Mouse (Mus musculus): ENCODE results near the gene Hoxd11.

The Hoxd11 gene

DNA sequence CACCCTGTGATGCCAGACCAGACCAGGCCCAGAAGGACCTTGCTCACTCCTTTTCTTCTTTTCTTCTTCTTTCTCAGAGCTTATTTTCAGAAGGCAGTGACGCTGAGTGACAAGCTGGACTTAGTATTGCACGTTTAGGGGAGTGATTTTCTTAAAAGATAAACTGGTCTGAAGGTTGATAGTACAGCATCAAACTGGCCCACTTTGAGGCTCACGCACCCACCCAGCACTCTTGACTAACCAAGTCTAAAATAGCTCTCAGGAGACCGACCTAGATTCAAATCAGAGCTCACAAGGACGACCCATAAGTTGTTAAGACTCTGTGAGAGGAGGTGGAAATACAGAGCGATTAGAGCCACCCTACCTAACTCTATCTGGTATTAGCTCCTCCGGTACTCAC is 12.9 kb upstream of the Hoxd11 start:
- DNase-seq (ENCODE audit: low spot score) = no peak

DNA sequence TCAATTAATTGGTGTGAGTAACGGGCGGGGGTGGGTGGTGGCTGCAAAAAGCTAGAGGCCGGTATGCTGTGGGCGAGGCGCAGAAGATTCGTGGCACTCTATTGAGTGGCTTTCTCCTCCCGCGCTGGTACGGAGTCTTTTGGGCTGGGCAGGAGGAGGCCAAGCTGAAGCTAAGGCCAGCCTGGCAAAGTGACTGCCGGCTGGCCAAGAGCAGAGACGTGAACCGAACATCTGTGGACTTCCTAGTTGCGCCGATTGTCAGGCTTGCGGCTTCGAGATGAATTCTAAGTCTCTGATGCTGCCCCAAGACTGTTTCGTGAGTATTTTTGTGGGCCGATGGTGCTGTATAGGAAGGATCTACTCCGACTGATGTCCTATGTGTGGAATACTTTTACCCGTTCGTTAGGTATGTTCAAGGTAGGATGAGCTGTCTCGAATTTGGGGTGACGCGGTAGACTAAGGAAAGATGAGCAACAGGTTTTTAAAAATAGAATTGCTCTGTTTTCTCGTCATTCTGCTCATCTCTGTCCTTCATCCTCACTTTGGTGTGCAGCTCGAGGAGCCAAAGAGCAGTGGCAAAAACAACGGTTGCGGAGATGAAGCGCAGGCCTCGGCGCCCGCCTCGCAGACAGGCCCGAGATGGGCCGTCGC is 12.0 kb upstream of the Hoxd11 start:
- DNase-seq (ENCODE audit: low spot score) = no peak

DNA sequence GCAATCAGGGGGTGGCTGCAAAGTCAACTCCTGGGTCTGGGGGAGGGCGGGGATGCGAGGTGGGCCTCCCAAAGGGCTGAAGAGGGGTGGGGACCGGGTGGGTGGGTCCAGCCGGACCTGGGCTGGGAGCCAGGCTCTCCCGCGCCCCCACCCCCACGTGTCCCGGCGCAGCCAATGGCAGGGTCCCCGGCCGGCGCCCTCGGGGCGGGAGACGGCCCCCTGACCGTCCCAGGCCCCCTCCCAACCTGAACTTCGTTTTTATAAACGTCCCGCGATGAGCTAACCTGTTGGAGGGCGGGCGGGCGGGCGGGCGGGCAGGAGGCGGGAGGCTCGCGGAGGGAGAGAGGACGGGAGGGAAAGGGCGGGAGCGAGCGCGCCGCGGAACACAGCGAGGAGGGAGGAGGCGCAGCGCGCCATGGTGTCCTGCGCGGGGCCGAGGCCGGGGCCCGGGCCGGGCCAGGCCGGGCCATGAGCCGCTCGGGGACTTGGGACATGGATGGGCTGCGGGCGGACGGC is 11.5 kb upstream of the Hoxd11 start, which contains the start of gene Hoxd13:
TSS of gene Hoxd13 (plus strand) at position 469 of the 516 bp plus-strand sequence.
- no peak for DNase-seq (ENCODE audit: low spot score)

DNA sequence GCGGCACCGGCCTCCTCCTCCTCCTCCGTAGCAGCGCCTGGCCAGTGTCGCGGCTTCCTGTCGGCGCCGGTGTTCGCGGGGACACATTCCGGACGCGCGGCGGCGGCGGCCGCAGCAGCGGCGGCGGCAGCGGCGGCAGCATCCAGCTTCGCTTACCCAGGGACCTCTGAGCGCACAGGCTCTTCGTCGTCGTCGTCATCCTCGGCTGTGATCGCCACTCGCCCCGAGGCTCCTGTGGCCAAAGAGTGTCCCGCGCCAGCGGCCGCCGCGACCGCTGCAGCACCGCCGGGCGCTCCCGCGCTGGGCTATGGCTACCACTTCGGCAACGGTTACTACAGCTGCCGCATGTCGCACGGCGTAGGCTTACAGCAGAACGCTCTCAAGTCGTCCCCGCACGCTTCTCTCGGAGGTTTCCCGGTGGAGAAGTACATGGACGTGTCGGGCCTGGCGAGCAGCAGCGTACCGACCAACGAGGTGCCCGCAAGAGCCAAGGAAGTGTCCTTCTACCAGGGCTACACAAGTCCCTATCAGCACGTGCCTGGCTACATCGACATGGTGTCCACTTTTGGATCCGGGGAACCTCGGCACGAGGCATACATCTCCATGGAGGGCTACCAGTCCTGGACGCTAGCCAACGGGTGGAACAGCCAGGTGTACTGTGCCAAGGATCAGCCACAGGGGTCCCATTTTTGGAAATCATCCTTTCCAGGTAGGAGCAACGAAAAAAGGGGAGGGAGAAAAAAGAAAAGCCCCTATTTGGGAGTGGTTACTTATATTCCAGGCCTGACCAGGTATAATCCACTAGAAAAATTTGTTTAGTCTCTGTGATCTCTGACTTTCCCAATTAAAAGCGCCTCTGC is 10.8 kb upstream of the Hoxd11 start:
- no peak for DNase-seq (ENCODE audit: low spot score)

DNA sequence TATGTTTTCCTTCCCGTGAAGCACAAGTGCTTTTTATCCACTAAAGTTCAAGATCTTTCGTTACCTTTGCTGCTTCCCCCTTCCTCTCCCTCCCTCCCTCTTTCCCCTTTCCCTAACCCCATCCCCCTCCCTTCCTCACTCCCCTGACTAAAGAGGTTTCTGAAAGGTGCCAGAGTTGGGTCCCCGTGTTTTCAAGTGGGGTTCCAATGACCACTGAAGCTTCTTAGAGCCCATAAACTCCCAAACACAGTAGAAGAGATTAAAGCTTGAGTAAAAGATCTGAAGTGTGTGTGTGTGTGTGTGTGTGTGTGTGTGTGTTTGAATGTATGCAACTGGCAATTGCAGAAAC is 10.2 kb upstream of the Hoxd11 start:
- DNase-seq (ENCODE audit: low spot score) = no peak

DNA sequence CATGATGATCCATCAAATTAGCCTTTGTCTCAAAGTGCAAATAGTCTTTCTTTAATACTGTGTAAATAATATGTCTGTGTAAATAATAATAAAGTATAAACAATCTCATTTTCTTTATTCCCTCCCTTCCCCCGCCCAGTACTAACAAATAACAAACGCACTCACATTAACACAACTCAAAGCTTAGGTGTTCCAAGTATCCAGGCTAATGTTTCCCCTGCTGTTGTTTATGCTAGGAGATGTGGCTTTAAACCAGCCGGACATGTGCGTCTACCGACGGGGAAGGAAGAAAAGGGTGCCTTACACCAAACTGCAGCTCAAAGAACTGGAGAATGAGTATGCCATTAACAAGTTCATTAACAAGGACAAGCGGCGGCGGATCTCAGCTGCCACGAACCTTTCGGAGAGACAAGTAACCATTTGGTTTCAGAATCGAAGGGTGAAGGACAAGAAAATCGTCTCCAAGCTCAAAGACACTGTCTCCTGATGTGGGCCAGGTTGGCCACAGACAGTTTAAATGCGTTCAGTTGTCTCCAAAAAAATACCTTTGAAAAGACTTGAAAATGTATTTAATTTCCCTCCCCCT is 9.6 kb upstream of the Hoxd11 start:
- no peak for DNase-seq (ENCODE audit: low spot score)

DNA sequence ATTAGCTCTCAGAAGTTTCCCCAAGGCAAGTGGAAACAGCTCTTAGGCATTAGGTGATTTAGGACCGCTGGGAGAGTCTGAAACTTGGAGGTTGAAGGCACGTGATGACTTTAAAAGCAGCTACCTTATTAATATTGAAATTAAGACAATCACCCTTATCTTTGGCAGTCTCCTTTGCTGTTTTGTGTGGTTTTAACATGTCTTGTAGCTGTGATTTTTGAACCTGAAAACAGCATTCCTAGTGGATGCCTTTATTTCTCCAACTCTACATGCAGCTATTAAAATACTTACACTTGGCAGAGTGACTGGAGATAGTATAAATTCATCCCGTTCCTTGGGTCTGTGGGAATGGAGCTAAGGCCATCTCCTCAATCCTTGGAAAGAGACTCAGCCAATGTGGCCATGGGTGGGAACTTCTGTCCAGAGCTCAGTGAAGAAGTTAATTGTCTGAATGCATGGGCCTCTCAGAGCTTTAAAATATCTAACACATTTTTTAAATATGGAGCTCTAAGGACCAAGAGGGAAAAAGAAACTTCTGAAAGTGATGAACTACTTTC is 8.6 kb upstream of the Hoxd11 start:
- DNase-seq (ENCODE audit: low spot score) = no peak

DNA sequence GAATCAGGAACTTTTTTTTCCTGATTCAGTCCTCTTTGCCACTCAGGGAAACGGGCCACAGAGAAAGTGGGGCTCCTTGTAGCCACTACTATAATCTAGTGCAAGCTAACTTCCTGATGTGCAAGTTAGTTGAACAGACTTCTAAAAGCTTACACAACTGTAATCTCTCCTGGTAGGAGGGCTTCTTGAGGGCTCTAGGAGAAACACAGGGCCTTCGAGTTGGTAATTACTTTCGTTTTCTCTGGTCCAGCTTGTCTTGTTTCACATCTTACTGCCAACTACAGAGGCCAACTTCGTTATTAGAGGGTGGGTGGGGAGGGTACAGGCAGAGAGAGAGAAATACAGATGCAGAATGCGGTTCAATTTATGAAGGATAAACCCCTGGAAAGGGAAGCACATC is 7.5 kb upstream of the Hoxd11 start:
- DNase-seq (ENCODE audit: low spot score) = no peak

DNA sequence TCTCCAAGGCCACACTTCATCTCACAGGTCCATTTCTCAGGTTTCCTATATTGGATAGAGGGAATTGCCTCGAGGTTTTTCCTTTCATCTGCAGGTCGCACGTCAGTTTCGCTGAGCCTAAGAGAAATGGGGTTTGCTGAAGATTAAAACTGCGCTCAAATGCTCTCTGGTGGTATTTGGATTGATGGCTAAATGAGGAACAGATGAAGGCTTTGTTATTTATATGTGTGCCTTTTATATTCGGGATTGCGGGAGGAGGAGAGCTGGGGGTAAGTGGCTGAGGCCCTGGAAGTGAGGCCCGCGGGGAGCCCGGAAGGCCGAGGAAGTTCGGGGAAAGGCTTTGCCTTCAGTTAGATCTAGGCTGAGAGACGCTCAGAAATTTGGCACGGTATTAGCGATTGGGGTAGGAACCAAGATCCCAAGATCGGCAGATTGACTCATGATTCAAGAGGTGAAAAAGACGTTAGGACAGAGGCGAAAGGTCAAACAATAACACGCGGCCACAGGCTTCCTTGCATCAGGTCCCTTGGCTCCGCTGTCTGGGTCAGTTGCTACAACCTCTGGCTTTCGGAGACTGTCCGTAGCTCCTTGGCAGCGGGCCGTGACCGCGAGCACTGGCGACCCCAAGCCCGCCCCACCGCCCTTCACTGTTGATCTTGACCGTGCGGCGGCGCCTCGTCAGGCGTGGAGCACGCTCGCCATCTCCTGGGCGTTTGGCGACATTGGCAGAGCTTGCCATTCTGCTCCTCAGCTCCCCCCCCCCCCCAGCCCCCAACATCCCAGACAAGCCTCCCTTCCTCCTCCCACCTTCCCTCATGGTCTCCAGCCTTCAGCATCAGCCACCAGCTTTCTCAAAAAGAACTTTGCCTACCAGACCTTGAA is 6.6 kb upstream of the Hoxd11 start:
- DNase-seq (ENCODE audit: low spot score) = no peak

DNA sequence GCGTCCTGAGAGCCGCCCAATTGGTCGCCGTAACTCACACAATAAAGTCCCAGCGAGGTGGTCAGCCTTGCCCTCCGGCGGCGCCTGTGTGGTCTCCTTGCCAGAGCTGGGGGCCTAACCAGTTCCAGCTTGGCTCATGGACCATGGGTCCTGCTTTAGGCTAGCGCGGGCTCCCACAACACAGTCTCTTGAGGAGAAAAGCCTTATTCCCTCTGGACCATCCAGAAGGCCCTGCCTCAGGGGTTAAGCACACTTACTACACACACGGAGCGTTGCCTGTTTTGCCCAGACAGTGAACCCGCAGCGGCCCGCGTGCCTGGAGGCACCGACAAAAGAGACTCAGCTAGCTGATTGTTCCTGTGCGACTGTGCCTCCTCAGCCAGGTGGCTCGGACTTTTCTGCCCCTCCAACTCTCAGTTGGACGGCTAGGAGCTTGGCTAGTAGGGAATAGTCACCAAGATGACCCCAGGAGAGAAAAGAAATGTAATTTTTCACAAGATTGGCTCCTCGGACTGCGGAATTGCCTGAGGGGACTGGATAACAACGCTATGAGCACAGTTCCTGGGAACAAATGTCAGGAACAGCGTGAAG is 5.4 kb upstream of the Hoxd11 start:
- DNase-seq (ENCODE audit: low spot score) = no peak

DNA sequence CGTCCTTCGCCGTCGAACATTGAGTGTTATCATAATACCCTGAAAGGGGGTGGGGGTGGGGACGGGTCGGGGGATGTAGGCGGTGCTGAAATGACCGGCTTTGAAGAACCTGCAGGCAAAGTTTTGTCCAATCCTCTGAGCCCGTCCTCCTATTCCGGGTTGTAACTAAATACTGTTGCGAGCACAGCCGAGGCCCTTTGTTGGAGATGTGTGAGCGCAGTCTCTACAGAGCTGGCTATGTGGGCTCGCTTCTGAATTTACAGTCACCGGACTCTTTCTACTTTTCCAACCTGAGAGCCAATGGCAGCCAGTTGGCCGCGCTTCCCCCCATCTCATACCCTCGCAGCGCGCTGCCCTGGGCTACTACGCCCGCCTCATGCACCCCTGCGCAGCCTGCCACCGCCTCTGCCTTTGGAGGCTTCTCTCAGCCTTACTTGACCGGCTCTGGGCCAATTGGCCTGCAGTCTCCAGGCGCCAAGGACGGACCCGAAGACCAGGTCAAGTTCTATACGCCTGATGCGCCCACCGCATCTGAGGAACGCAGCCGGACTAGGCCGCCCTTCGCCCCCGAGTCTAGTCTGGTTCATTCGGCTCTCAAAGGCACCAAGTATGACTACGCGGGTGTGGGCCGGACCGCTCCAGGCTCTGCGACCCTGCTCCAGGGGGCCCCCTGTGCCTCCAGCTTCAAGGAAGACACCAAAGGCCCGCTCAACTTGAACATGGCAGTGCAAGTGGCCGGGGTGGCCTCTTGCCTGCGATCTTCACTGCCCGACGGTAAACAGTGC is 4.3 kb upstream of the Hoxd11 start, which contains the start of gene Hoxd12:
TSS of gene Hoxd12 (plus strand) at position 133 of the 785 bp plus-strand sequence.
- DNase-seq (ENCODE audit: low spot score) = no peak

DNA sequence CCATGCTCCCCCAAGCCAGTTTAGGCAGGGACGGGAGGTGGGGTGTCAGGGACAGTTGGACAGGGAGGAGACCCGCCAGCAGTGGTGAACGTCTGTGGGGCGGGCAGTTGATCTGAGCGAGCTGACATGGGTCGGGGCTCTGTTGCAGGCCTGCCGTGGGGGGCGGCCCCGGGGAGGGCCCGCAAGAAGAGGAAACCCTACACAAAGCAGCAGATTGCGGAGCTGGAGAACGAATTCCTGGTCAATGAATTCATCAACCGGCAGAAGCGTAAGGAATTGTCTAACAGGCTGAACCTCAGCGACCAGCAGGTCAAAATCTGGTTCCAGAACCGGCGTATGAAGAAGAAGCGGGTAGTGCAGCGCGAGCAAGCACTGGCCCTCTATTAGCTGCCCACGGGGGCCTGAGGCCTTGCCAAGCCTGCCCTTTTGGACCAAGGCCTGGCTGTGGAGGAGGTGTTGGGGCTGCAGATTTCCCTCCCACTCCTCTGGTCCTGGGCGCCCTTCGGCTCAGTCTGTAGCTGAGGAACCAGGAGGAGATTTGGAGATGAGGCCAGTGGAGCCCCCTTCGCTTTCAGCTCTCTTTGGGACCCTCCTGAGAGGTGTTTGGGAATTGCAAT is 3.6 kb upstream of the Hoxd11 start:
- DNase-seq (ENCODE audit: low spot score) = no peak

DNA sequence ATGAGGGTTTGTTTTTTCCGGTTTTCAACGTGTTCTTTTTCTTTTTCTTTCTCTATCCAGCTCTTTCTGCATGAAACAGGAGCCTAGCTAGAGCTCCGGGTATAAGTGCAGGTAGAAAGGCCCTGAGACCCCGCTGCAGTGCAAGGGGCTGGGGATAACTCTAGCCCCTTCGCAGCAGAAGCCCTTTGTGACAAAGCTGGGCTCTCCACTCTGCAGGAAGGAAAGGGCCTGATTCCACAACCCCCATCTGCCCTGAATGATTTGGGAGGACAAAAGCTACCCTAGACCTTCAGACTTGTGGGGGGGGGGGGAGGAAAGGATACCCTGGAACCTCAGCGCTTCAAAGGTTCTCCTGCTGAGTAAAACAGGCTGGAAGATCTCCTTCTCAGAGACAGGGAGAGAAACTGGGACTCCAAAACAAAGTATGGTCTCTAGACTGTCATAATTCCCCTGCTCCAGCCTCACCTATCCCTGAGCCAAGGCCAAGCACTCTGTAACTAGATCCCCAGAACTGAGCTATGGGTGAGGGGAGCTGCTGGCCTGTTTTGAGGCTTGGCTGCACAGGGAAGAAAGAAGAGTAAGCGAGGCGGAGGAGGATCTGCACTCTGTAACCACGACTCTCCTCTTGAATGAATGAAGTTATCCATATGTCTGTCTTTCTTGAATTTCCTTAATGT is 2.8 kb upstream of the Hoxd11 start:
- DNase-seq (ENCODE audit: low spot score) = no peak

DNA sequence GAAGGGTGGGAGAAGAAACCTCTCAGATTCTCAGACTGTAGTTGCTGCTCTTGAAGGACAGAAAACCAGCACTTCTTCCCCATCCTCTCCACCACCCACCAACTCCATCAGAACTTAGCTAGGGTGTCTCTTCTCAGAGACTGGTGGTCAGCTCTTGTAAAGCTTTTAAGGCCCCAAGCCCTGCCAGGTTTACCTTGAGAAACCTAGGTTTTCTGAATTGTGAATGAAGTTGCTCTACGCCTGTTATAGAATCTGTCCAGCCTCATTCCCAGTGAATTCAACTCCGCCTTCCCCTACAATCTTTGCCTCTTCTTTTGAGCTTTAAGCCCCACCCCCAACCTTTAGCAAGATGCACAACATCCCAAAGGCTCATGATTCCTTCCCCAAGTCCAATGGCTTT is 2.3 kb upstream of the Hoxd11 start:
- DNase-seq (ENCODE audit: low spot score) = no peak

DNA sequence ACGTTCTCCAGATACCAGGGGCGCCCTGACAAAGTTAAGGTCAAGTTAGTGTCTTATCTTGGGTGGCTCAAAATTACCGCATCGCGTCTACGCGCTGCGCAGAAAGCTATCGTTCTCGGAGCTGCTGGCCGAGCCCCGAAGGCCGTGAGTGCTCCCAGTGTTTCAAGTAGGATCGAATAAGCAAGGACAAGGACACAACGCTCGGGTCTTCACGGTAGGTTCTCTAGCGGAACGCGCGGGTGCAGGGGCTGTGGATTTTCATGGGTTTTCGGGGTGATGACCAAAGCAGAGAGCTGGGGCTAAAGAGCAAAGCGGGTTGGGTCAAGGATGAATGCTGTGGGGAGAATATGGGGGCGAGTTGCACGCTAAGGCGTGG is 227 bp downstream of the Hoxd11 start:
- DNase-seq (ENCODE audit: low spot score) = no peak

DNA sequence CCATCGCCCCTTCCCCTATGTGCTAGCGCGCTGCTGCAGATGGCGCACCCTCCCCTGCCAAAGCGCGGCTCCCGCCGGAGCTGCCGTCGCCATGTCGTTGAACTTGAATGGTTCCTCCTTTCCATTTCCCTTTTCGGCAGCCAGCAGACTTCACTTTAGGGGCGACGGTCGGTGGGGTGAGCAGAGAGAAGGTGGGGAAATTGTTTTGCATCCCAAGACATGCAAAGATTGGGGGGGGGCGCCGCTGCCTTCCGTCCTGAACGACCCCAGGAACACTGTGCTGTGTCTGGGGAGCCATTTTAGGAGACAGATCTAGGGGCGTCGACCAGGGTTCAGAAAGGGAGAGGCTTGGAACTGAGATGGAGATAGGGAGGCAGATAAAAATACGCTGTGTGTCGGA is 623 bp downstream of the Hoxd11 start:
- no peak for DNase-seq (ENCODE audit: low spot score)

DNA sequence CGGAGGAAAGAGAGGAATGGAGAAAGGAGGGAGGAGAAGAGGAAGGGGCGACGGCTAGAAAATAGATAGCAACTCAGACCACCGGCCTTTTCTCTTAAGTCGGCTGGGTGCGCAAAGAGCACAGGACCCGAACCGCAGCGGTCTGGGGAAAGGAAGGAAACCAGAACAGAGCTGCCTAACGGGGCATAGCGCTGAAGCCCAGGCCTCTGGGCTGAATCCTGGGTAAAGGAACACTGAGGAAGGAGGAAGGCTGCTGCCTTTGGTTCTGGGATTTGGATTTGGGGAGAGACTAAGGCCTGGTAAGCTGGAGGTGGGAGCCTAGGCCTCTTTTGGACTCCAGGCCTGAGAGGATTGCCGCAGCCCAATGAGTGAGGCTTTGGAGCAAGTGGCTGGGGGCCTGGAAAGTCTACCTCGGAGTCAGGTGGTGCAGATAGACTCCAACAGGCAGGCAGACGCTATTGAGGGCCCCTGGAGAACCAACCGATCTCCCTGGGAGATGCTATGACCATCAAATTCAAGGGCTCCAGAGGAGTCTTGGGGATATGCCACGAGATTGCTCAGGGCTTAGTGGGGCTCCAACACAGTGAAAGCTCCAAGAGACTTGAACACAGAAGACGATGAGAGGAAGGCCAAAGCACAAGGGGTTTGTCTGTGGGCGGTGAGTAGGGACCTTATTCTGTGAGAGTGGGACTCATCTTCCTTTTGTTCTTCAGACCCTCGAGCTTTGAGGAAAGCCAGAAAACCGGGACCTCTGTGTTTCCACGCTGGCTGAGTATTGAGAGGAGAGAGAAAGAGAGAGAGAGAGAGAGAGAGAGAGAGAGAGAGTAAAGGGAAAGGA is 1.4 kb downstream of the Hoxd11 start:
- no peak for DNase-seq (ENCODE audit: low spot score)
